Mouse (Mus musculus) liver, embryonic 14.5 days (tissue): Measurements from ENCODE around the gene Rtn4ip1. TPM values are rescaled to one million over a fixed set of nuclear protein-coding genes. Genes with fewer than 3 reads are reported as not detected.
A peak's percentile ranks its signal among the peaks of the same experiment; 100 is the strongest.

Experiments
- ATAC-seq: fragments of 200-750 bp; cut with Nextera tagmentation; 2 replicates; pipeline ENCODE4 v1.8.0; 2017; ENCODE audit warnings: moderate number of reproducible peaks, mild to moderate bottlenecking, moderate library complexity; ENCODE audit not compliant: insufficient read depth
- DNase-seq, 3 experiments: peaks; one replicate each; pipeline ENCODE4 v3.0.0-alpha.2; 2012 to 2013; ENCODE audit warnings: low read depth in 3 of 3, low spot score in 3 of 3
- H3K27ac ChIP-seq: fragments of 300-500 bp; sonication (generic); 2 replicates; pipeline ENCODE4 v1.5.1; 2014; ENCODE audit warnings: moderate library complexity, mild to moderate bottlenecking, control low read depth, inconsistent platforms
- H3K27me3 ChIP-seq: fragments of 300-500 bp; sonication (generic); 2 replicates; pipeline ENCODE4 v1.6.1; 2014; ENCODE audit warnings: mild to moderate bottlenecking, low read length, moderate library complexity; ENCODE audit not compliant: control insufficient read depth, insufficient read depth
- H3K36me3 ChIP-seq: fragments of 300-500 bp; sonication (generic); replicated peaks from 2 replicates; pipeline ENCODE4 v1.6.1; 2014; ENCODE audit warnings: low read depth; ENCODE audit not compliant: control insufficient read depth, insufficient read depth
- H3K4me1 ChIP-seq, 2 experiments: fragments of 200-500 bp in 1 of 2; fragments of 300-500 bp in 1 of 2; sonication (generic) in 1 of 2; replicated peaks; 2 replicates each; pipeline ENCODE4 v1.6.1; 2012 to 2014; ENCODE audit warnings: antibody characterized with exemption in 1 of 2, inconsistent platforms in 1 of 2, low read length in 1 of 2; ENCODE audit not compliant: control insufficient read depth in 2 of 2, insufficient read depth in 2 of 2
- H3K4me2 ChIP-seq: fragments of 300-500 bp; sonication (generic); 2 replicates; pipeline ENCODE4 v1.6.1; 2014; ENCODE audit warnings: low read depth, mild to moderate bottlenecking, control low read depth, moderate library complexity
- H3K4me3 ChIP-seq, 2 experiments: fragments of 200-500 bp in 1 of 2; fragments of 300-500 bp in 1 of 2; sonication (generic) in 1 of 2; 2 replicates each; pipeline ENCODE4 v1.5.1; 2012 to 2014; ENCODE audit warnings: low read depth in 2 of 2, low read length in 2 of 2, mild to moderate bottlenecking in 2 of 2, control low read depth in 1 of 2, inconsistent platforms in 1 of 2, moderate library complexity in 1 of 2; ENCODE audit not compliant: insufficient read depth in 1 of 2
- H3K9ac ChIP-seq: fragments of 300-500 bp; sonication (generic); replicated peaks from 2 replicates; pipeline ENCODE4 v1.6.1; 2014; ENCODE audit warnings: mild to moderate bottlenecking, control low read depth, moderate library complexity
- H3K9me3 ChIP-seq: fragments of 300-500 bp; sonication (generic); 2 replicates; pipeline ENCODE4 v1.6.1; 2016; ENCODE audit warnings: low read length, mixed read lengths; ENCODE audit not compliant: control insufficient read depth
- CTCF ChIP-seq: IDR thresholded peaks from 2 replicates; pipeline ENCODE4 v1.5.1; 2016; ENCODE audit warnings: antibody characterized with exemption, low read depth, control low read depth
- EP300 ChIP-seq: IDR thresholded peaks from 2 replicates; pipeline ENCODE4 v1.6.1; 2016; ENCODE audit warnings: antibody characterized with exemption, low read depth
- WGBS: fragments of 180-500 bp; shearing (Covaris S2); extraction: QIAGEN DNeasy Blood & Tissue Kit; methylation state at CpG from one replicate; pipeline ENCODE4 v1.1.7; 2014; ENCODE audit not compliant: insufficient replicate concordance; 5-methylcytosine and 5-hydroxymethylcytosine counted together
- polyA plus RNA-seq, 2 experiments: library from polyadenylated mRNA; depleted of rRNA in 1 of 2; stranded (reverse) in 1 of 2; unstranded in 1 of 2; fragments of >200 nt; fragmentation: Nextera tagmentation in 1 of 2; extraction: Ambion mirVana in 1 of 2; gene quantifications; 2 replicates each; pipeline versions ENCODE4 v1.2.1 to v1.2.3; 2012 to 2014

Gene Rtn4ip1
- polyA plus RNA-seq, 2 experiments = 6.4 to 9.8 TPM

GRCm38 (mm10) chr10:44002004-44002940 lies 100.7 kb downstream of the Rtn4ip1 start:
- peak overlapping the region in 1 of 2 experiments; percentile 66; a peak in 1 of 4 replicates for H3K4me3 ChIP-seq
- H3K36me3 ChIP-seq = no peaks in the 10 kb centered on the region
- H3K9ac ChIP-seq = no peak overlapping the region
- peaks cover 57% of the 10 kb centered on the region for H3K27me3 ChIP-seq
- H3K4me2 ChIP-seq = peak overlapping the region; percentile 62
- 29% methylated on average over 14 of the region's 14 CpGs for WGBS
- DNase-seq (peak; percentile 16 to 29 (median 20)), ATAC-seq (no peak)
- peak; percentile 64 for TF ChIP-seq CTCF
- TF ChIP-seq EP300 = no peak
- no peaks in the 10 kb centered on the region for H3K9me3 ChIP-seq
- H3K4me1 ChIP-seq = peaks cover 0 to 16% of the 10 kb centered on the region in 2 experiments; a peak in 2 of 4 replicates
- no peak overlapping the region for H3K27ac ChIP-seq

DNA sequence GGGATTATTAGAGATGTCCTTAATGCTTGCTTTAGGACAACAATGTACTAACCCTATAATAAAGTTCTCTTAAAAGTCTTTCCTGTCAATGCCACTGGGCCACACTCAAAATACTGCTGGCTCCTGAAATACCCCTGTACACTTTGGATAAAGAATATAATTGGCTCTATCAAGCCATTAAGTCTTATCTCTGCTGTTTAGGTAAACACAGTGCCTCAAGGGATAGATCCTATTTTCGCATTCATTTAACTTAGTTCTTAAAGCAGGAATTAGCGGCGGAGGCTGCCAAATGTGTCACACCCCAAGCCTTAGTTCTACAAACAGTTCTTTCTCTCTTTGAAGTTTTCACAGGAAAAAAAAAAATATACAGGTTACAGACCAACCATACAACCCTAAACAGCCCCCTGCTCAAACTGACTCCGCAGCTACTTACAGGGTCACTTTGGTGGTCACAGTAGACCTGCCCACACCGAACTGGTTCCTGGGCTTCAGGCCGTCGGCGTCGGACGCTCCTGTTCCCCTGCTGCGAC lies 101.5 kb downstream of the Rtn4ip1 start:
- no peak for DNase-seq
- Histone ChIP-seq H3K36me3 (no peaks in the 10 kb centered on the region), H3K4me2 (peak overlapping the region; percentile 62), H3K4me3 (peak overlapping the region; percentile 53 to 66), H3K27me3 (peaks cover 58% of the 10 kb centered on the region), H3K27ac (no peak overlapping the region), H3K4me1 (peaks cover 0 to 14% of the 10 kb centered on the region in 2 experiments; a peak in 2 of 4 replicates), H3K9me3 (no peaks in the 10 kb centered on the region), H3K9ac (no peak overlapping the region)
- 3% methylated on average over 11 of the region's 11 CpGs for WGBS
- no peak for ATAC-seq
- TF ChIP-seq EP300 (no peak), CTCF (no peak)

DNA sequence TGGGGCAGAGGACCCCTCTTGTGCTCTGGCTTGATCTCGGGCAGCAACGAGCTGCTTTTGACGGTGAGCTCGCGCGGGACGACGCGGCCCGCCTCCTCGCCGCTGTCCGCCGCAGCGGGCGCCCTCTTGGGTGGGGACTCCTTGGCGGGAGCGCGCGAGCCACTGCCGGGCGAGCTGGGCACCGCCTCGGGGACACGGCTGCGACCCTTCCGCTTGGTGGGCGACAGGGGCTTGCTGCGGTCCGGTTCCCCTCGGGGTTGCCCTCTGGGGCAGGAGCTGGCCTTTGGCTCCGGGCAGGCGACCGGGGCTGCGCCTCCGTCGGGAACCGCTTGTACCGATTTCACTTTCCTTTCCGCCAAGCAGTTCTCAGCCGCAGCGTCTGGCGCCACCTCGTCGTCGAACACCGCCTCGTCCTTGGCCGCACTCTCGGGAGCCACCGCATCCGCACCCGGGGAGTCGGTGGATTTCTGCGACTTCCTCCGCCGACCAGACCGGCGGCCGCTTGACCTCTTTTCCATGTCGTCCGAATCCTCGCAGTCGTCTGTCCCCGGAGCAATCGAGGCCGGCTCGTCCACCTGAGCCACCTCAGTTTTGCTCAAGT lies 102.0 kb downstream of the Rtn4ip1 start:
- 1% methylated on average over 67 of the region's 68 CpGs for WGBS
- peak overlapping the region; percentile 62 for H3K4me2 ChIP-seq

GRCm38 (mm10) chr10:44004221-44004751 lies 102.7 kb downstream of the Rtn4ip1 start:
- H3K27me3 ChIP-seq = peaks cover 58% of the 10 kb centered on the region
- ATAC-seq (no peak), DNase-seq (no peak)
- H3K4me1 ChIP-seq = peaks cover 0 to 5% of the 10 kb centered on the region in 2 experiments; a peak in 1 of 4 replicates
- 3% methylated on average over 31 of the region's 33 CpGs for WGBS
- no peak overlapping the region for H3K9ac ChIP-seq
- H3K9me3 ChIP-seq = no peaks in the 10 kb centered on the region
- TF ChIP-seq EP300 = no peak
- TF ChIP-seq CTCF = no peak
- H3K27ac ChIP-seq = no peak overlapping the region
- H3K36me3 ChIP-seq = no peaks in the 10 kb centered on the region
- peak overlapping the region; percentile 62 for H3K4me2 ChIP-seq
- peak overlapping the region in 1 of 2 experiments; percentile 66; a peak in 2 of 4 replicates for H3K4me3 ChIP-seq

More for the DNA sequence above, 102.0 kb downstream of the Rtn4ip1 start:
- DNase-seq (no peak), ATAC-seq (no peak)
- Histone ChIP-seq H3K4me3 (peak overlapping the region; percentile 53 to 66), H3K36me3 (no peaks in the 10 kb centered on the region), H3K27me3 (peaks cover 58% of the 10 kb centered on the region), H3K9me3 (no peaks in the 10 kb centered on the region), H3K27ac (no peak overlapping the region), H3K4me1 (peaks cover 0 to 9% of the 10 kb centered on the region in 2 experiments; a peak in 2 of 4 replicates), H3K9ac (0 out of 2 replicates have a peak overlapping the region, but pooled peaks have one; percentile 27)
- TF ChIP-seq CTCF = peak; percentile 31; the same call in 1 of the 2 replicates
- TF ChIP-seq EP300 = no peak
